Mouse (Mus musculus) embryo, embryonic 10 days (tissue): ENCODE results near the gene Mical3.

Experiments
- DNase-seq: peaks from one replicate; pipeline ENCODE4 v3.0.0-alpha.2; 2015; ENCODE audit warnings: low spot score

Mical3 gene

DNA sequence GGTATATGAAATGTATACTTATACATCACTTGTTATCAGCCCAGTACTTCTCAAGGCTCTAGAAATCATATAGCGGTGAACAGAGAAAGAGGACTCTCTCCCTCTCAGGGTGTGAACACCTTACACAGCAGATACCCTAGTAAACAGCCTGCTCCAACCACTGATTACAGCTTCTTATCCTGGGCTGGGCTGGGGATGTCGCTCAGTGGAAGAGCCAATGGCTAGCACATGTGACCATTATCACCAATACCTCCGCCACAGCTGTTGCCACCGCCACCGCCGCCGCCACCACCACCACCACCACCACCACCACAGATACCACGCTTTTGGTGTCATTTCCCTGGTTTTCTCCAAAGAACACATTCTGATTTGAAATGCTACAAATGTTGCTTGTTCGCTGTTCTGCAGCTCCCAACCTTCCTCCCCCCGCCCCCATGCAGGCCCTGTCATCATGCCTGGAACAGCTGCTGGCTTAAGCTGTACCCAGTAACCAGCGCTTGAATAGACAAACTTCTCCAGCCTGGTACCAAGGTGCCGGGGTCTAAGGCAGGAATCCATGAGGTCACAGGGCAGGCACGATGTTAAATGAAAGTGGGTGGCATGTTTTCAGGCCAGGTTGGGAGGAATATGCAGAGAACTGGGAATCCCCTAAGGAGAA is 78.7 kb downstream of the Mical3 start:
- no peak for DNase-seq

GRCm38 (mm10) chr6:121051411-121051810 is 79.4 kb downstream of the Mical3 start:
- DNase-seq: no peak

DNA sequence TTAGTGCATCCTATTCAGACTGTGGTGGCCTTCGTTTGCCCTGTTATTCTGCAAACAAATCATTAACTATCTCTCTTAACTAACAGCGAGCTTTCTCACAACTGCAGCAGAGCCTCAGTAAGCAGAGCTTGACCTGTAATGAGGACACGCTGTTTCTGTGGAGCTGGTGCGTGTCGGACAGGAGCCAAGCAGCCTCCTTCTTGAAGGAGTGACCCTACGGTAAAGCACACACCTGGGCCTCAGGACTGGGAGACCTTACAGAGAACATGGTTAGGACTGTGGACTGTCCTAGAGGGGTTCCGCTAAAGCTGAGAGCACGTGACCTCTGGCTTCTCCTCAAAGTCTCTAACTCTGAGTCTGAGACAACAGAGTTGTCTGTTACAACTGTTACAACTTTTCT is 82.1 kb downstream of the Mical3 start:
- DNase-seq: no peak

DNA sequence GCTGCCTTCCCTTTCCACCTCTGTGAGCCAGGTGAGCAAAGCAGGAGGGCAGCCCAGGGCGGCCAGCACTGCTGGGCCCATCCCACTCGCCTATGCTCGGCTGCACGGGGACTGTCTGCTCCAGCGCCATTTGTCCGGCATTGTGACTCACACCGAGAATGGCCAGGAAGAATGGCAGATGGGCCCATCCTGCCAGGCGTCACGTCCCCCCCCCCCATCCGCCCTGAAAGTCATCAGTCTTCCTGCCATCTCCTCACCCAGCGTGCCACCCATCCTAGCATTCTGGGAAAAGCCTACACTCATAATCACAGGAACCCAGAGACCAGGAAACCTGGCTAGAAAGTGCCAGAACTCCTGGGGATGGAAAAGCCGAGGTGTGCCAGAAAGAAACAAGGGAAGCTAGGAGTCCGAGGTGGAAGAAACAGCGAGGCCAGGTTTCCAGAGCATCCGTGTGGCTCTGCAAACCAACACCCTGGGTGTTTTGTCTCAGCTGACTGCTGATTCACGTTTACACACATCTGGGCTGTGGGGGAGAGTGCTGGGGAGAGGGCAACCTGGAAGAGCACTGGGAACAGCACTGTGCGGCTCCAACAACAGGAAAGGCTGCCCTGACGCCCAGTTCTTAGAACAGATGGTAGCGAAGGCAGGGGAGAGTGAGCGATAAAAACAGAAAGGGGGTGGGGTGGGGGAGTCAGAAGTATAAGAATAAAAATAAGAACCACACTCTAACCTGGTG is 85.3 kb downstream of the Mical3 start:
- DNase-seq: no peak

- no peak for DNase-seq
Measured at GRCm38 (mm10) chr6:121043434-121044189, 87.2 kb downstream of the Mical3 start.

DNA sequence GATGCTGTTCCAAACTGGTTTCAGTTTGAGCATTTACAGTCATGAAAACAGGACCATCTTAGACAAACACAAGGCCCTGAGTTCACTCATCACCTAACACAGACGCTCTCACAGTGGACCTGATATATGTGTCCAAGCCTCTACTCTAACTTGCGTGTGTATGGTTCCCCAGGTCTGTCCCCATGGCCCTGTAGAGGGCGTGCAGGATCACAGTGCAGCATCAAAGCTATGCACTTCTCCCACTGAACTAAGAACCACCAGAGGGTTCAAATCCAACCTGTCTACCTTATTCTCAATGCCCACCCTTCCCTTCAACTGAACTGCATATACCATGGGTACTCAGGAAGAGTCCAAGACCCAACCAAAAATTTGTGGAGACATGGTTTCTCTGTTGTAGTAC is 91.1 kb downstream of the Mical3 start:
- no peak for DNase-seq

GRCm38 (mm10) chr6:121039286-121039685 is 91.5 kb downstream of the Mical3 start:
- DNase-seq: no peak

- no peak for DNase-seq
Measured at GRCm38 (mm10) chr6:121037086-121037485, 93.7 kb downstream of the Mical3 start.

GRCm38 (mm10) chr6:121035929-121036328 is 94.9 kb downstream of the Mical3 start:
- DNase-seq: no peak

DNA sequence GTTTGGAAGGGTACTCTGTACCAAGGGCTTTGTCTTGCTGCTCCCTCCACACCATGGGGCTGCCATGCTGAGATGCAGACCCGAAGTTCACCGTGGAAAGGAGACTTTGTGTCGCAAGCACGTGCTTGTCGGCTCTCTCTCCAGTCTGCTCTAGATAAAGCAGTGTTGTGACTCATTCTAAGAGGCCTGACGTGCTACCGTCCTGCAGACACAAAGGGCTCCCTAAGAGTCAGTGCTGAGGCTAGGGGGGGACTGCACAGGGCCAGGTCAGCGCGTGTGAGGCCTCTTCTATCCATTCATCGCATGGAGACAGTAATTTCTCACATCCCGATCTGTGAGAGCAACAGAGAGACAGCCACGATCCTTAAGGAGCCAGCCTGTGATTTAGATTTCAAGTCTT is 95.5 kb downstream of the Mical3 start:
- no peak for DNase-seq

DNA sequence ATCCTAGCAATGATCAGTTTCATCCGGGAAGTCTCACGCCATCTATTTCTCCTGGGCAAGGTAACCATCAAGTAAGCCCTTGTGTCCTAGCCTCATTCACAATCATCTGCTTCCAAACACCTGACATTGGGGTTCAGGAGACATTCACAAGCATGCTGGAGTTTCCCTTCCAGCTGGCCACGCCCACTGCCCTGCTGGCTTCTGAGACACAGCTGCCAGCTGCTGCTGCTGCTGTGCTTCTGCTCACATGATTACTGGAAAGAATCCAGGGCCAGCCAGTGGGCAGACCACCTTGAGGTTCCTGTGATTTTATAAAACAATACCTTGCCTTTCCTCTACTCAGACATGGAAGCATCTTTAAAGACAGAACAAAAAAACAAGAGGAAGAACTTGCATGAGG is 97.5 kb downstream of the Mical3 start:
- DNase-seq: no peak

DNA sequence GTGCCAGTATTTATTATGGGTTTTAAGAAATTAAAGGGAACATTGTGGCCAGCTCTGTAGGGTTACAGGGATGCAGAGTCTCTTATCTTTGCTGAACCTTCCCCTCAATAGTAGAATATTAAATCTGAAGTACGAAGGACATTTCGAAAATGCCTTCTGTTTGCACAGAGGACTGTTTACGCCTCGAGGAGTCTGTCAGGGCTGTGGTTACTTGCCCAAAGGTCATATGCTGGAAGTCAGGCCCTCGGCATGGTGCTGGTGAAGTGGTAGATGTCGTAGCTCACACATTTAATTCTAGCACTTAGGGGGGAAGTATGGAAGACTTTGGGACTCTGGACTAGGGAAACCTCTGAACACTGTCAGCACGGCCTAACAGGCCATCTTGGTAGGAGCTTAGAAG is 99.4 kb downstream of the Mical3 start:
- no peak for DNase-seq

DNA sequence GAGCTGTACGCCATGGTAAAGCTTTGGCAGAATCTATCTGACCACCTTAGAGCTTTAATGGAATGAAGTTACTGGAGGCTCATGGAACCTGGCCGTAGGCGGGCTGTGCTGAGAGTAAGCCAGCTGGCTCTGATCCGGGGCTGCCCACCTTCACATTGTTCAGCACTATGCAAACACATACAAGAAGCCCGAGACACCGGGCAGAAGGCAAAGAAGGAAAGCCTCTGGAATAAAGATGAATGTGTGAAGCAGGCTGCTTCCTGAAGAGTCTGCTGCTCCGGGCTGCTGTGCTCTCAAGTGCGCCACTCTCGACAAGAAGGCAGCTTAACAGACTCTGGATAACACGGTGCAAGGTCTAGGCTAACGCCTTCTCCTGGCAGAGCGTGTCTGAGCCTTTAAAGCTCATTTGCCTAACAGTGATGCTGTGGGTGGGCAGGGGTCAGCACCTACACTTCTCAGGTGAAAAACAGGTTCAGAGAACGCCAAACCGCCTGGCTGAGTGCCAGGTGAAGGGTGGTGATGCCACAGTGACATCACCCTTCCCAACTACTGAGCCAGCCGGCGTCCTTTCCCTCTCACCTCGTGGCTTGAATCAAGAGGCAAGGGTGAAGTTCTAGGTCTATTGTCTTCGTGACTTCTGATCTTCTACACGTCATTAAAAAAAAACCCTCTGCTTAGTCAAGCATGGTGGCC is 100.8 kb downstream of the Mical3 start:
- DNase-seq: no peak

DNA sequence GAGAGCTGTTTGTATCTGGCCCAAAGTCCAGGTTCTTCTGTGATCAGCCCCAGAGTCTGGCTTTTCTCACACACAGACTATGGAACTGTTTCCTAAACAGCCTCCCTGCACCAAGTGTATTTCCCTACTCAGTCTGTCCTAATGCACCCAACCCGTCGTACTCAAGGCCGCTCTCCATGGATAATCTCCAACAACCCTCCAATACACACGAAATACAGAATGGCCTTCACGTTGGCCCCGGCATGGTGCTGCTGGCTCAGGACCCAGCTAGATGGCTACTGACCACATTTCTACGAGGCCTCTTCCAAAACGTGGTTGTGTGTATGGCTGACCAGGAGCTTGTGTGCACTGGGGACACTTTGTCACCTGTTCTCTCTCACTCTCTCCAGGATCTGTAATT is 102.3 kb downstream of the Mical3 start:
- no peak for DNase-seq

GRCm38 (mm10) chr6:121027314-121027713 is 103.5 kb downstream of the Mical3 start:
- DNase-seq: no peak

DNA sequence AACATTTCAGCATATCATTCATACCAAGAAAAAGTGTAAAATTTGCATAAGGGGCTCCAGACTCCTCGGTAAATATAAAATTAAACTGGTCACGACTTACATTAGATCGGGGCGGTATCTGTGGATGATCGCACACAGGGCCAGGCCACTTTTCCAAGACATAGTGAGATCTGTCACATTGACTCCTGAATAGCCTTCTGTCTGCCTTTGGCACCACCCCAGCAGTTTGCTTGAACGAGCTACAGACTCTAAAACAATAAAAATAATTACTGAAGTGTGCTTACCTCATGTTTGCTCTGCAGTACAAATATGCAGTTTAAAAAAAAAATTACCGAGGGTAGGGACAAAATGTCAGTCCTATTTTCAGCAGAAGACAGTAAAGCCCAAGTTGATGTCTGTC is 103.9 kb downstream of the Mical3 start:
- DNase-seq: no peak

- no peak for DNase-seq
Measured at GRCm38 (mm10) chr6:121026019-121026584, 104.7 kb downstream of the Mical3 start.

- no peak for DNase-seq
Measured at GRCm38 (mm10) chr6:121018147-121018546, 112.7 kb downstream of the Mical3 start.

DNA sequence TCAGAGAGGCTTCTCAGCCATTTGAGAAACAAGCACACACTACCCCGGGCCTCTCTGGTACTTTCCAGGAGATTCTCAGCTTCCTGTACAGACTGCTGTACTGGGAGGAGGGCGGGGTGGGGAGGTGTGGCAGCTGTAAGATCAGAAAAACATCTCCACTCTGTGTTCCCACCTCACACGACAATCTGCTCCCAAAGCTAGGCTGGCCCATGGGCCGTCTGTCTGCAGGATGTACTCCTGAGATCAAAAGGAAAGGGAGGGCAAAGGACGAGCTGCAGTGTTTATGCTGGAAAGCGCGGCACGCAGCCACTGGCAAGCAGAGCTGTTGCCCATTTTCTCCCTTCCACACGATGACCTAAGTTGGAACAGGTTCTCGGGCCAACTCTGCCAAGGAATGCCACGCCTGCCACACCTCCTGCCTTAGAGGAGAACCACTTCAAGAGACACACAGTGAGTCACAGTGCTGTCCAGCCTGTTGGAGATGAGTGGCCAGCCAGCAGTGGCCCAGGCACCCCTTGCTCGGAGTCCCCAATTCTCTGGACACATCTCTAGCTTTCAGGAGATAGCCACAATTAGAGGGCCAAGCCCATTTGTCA is 113.3 kb downstream of the Mical3 start:
- no peak for DNase-seq

DNA sequence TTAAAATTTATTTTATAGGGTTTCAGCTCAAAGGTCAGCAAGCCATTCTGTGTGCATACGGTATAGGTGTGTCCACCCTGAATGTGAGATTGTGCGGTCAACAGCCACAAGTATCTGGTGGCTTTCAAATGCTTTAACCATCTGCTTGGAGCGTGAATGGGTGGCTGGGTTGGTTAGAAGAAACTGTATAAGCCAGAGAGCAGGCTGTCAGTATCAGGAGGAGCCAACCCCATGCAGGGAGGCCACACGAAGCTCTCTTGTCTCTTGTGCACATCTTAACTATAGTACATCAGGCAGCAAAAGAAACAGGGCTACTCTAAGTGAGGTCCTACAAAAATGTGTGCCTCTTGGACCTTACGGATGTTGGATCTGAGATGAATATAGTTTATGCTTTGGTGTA is 114.7 kb downstream of the Mical3 start:
- DNase-seq: no peak

- no peak for DNase-seq
Measured at GRCm38 (mm10) chr6:121014339-121014738, 116.5 kb downstream of the Mical3 start.

DNA sequence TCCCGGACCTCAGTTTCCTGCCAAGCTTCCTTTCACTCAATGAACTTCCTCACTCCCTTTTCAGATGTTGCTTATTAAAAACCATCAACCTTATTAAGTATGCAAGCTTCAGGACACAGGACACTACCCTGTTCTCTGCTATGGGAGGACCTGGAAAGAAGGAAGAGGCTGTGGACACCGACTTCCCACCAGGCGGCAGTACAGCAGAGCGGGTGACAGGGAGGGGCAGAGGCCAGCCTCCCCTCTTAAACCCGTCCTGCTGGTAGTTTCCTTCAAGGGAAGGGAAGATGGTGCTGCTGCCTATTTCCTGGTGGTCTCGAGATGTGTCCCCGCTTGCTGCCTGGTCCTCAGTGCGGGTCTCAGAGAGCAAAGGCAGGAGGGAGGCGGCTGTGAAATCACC is 117.0 kb downstream of the Mical3 start:
- peak; percentile 65 for DNase-seq
